9 mouse cellular contexts compared by ENCODE assay signal in genomic region chr12:85662896-85663295, GRCm38 (mm10). TPM values are rescaled to one million over a fixed set of nuclear protein-coding genes. Genes with fewer than 3 reads are reported as not detected.
A peak's percentile ranks its signal among the peaks of the same experiment; 100 is the strongest.
DNase-seq lines count a peak whose midpoint lies in the region; ATAC-seq and TF ChIP-seq lines count a peak whose summit lies in the region.
"Had no signal": no experiment of that assay in that cellular context is flagged by ENCODE, and none has a peak within 500 bp of the region (broad histone marks: within the 10 kb centered on the region; RNA-seq: fewer than 3 reads in every experiment).

No protein-coding gene starts in this region.

- peak; percentile 90 for TF ChIP-seq CTCF in forebrain, postnatal 0 days (IDR thresholded peaks at IDR 0.05; ENCODE audit: low read depth)

- H3K9me3 ChIP-seq in forebrain, embryonic 10.5 days: no peaks in the 10 kb centered on the region
- H3K9me3 ChIP-seq in forebrain, embryonic 12.5 days: no peaks in the 10 kb centered on the region
- no peaks in the 10 kb centered on the region for H3K9me3 ChIP-seq in forebrain, postnatal 0 days (ENCODE audit: low read length)
- no peaks in the 10 kb centered on the region for H3K9me3 ChIP-seq in midbrain, embryonic 10.5 days (replicated peaks)
- H3K9me3 ChIP-seq: neural tube, embryonic 12.5 days had no signal

- no peaks in the 10 kb centered on the region for H3K36me3 ChIP-seq in forebrain, embryonic 10.5 days (replicated peaks)
- H3K36me3 ChIP-seq in forebrain, embryonic 12.5 days (replicated peaks): no peaks in the 10 kb centered on the region
- no peaks in the 10 kb centered on the region for H3K36me3 ChIP-seq in forebrain, postnatal 0 days (ENCODE audit: insufficient read depth)
- H3K36me3 ChIP-seq in midbrain, embryonic 10.5 days: no peaks in the 10 kb centered on the region
- H3K36me3 ChIP-seq: neural tube, embryonic 12.5 days had no signal

- intact Hi-C loops in left cerebral cortex, postnatal 10 days (cut with DNase I): loop anchor here (5.0 kb wide), 2 partner anchors 171 to 321 kb away; no protein-coding TSS in a partner anchor

- peak; percentile 65 for DNase-seq in forebrain, embryonic 10.5 days (ENCODE audit: extremely low spot score, low spot score)
- peak; percentile 53 for DNase-seq in cerebellum, adult 11 months
- DNase-seq in forebrain, postnatal 0 days: peak; percentile 88
- peak; percentile 88 for DNase-seq in induced T-regulatory cell, adult 2 months (ENCODE audit: low read depth)
- peak; percentile 77 to 81 for DNase-seq in left cerebral cortex, postnatal 10 days (ENCODE audit: extremely low spot score in 1 of 2, low spot score in 2 of 2)
- peak; percentile 70 for DNase-seq in midbrain, embryonic 10.5 days (ENCODE audit: low spot score)
- peak; percentile 81 for DNase-seq in right cerebral cortex, postnatal 4 days

- ATAC-seq in forebrain, embryonic 12.5 days (ENCODE audit: low FRiP score): no peak
- peak; percentile 78 for ATAC-seq in forebrain, postnatal 0 days

- 21% methylated on average over 9 of the region's 9 CpGs for WGBS in forebrain, embryonic 10.5 days
- WGBS in forebrain, embryonic 12.5 days: 17% methylated on average over 9 of the region's 9 CpGs
- 11% methylated on average over 9 of the region's 9 CpGs for WGBS in forebrain, postnatal 0 days
- WGBS in midbrain, embryonic 10.5 days: 17% methylated on average over 9 of the region's 9 CpGs

- no peak overlapping the region for H3K27ac ChIP-seq in forebrain, embryonic 10.5 days
- H3K27ac ChIP-seq in forebrain, embryonic 12.5 days: no peak overlapping the region
- H3K27ac ChIP-seq in forebrain, postnatal 0 days (ENCODE audit: low read depth, low read length): no peak overlapping the region
- H3K27ac ChIP-seq in midbrain, embryonic 10.5 days (replicated peaks): no peak overlapping the region
- H3K27ac ChIP-seq: neural tube, embryonic 12.5 days had no signal

- no peak overlapping the region for H3K4me2 ChIP-seq in forebrain, embryonic 12.5 days
- H3K4me2 ChIP-seq in forebrain, postnatal 0 days (ENCODE audit: low read depth): peak overlapping the region; percentile 24; the same call in 1 of the 2 replicates
- H3K4me2 ChIP-seq: neural tube, embryonic 12.5 days had no signal

- no peak overlapping the region for H3K9ac ChIP-seq in forebrain, embryonic 12.5 days
- 0 out of 2 replicates have a peak overlapping the region, but pooled peaks have one; percentile 22 for H3K9ac ChIP-seq in forebrain, postnatal 0 days
- H3K9ac ChIP-seq: neural tube, embryonic 12.5 days had no signal

- H3K4me3 ChIP-seq in forebrain, embryonic 10.5 days: no peak overlapping the region
- no peak overlapping the region for H3K4me3 ChIP-seq in forebrain, embryonic 12.5 days (replicated peaks)
- no peak overlapping the region for H3K4me3 ChIP-seq in forebrain, postnatal 0 days (ENCODE audit: low read depth, low read length)
- H3K4me3 ChIP-seq in midbrain, embryonic 10.5 days: no peak overlapping the region
- H3K4me3 ChIP-seq: neural tube, embryonic 12.5 days had no signal

- peaks cover 4% of the 10 kb centered on the region; the same call in 1 of the 2 replicates for H3K4me1 ChIP-seq in forebrain, embryonic 10.5 days
- peaks cover 3% of the 10 kb centered on the region; the same call in 1 of the 2 replicates for H3K4me1 ChIP-seq in forebrain, embryonic 12.5 days
- H3K4me1 ChIP-seq in forebrain, postnatal 0 days (ENCODE audit: insufficient read depth): no peaks in the 10 kb centered on the region
- H3K4me1 ChIP-seq in midbrain, embryonic 10.5 days: peaks cover 6% of the 10 kb centered on the region
- H3K4me1 ChIP-seq: neural tube, embryonic 12.5 days had no signal

- no peaks in the 10 kb centered on the region for H3K27me3 ChIP-seq in forebrain, embryonic 10.5 days (ENCODE audit: poor library complexity, severe bottlenecking)
- H3K27me3 ChIP-seq in forebrain, embryonic 12.5 days: no peaks in the 10 kb centered on the region
- H3K27me3 ChIP-seq in forebrain, postnatal 0 days (ENCODE audit: insufficient read depth, low read length): no peaks in the 10 kb centered on the region
- no peaks in the 10 kb centered on the region for H3K27me3 ChIP-seq in midbrain, embryonic 10.5 days (ENCODE audit: low read depth, poor library complexity, severe bottlenecking)
- H3K27me3 ChIP-seq: neural tube, embryonic 12.5 days had no signal

RNA-seq across cellular contexts. Expression of gene Batf, which starts 23.6 kb away (rescaled TPM):
- polyA plus RNA-seq in forebrain, embryonic 10.5 days (2016; fragmentation: Nextera tagmentation; extraction: Ambion mirVana): 1.3 and 1.5 TPM in 2 replicates
- 0.56 and 1.5 TPM in 2 replicates for polyA plus RNA-seq in forebrain, embryonic 12.5 days (2016; fragmentation: Nextera tagmentation; extraction: Ambion mirVana)
- 0.77 TPM in 1 of 2 replicates, not detected in the other for total RNA-seq in forebrain, postnatal 0 days (2014; rRNA removed)
- polyA plus RNA-seq in forebrain, postnatal 0 days (2015; fragmentation: Nextera tagmentation; extraction: Ambion mirVana): 0.65 and 1.3 TPM in 2 replicates
- under 1 TPM; 0.36 to 0.51 TPM for total RNA-seq in left cerebral cortex, postnatal 10 days (2021)
- polyA plus RNA-seq in midbrain, embryonic 10.5 days (2016; fragmentation: Nextera tagmentation; extraction: Ambion mirVana): 1.8 and 2.6 TPM in 2 replicates
